Mouse (Mus musculus) heart, adult 2 months (tissue): Measurements from ENCODE around the gene Dap.

Experiments used
- CTCF ChIP-seq: fragments of 200-600 bp; IDR thresholded peaks from 2 replicates; pipeline ENCODE4 v1.8.1; 2022; ENCODE audit warnings: antibody characterized with exemption, mild to moderate bottlenecking, moderate library complexity
- EP300 ChIP-seq: fragments of 200-500 bp; IDR thresholded peaks from 2 replicates; pipeline ENCODE4 v1.6.1; 2011; ENCODE audit warnings: low read depth, low read length, control low read depth; ENCODE audit not compliant: insufficient read depth
- POLR2A ChIP-seq: fragments of 200-500 bp; IDR thresholded peaks from 2 replicates; pipeline ENCODE4 v1.6.1; 2011; ENCODE audit warnings: mild to moderate bottlenecking, low read depth, low read length, control low read depth; ENCODE audit not compliant: insufficient read depth

GRCm38 (mm10) chr15:31280683-31281082, 56.6 kb downstream of the Dap start:
- TF ChIP-seq POLR2A (no peak), CTCF (no peak), EP300 (no peak)
